Mouse (Mus musculus): ENCODE results near the gene Tmem150b. TPM values are rescaled to one million over a fixed set of nuclear protein-coding genes. Genes with fewer than 3 reads are reported as not detected.

Tmem150b gene
- polyA plus RNA-seq, 1 experiment from 2014 or later, result 0.18 TPM

GRCm38 (mm10) chr7:4747156-4747899, 22.3 kb upstream of the Tmem150b start:
- no peak overlapping the region for H3K9ac ChIP-seq (ENCODE audit: low read depth, low read length)
- H3K9me3 ChIP-seq (ENCODE audit: control insufficient read depth, low read length), result no peaks in the 10 kb centered on the region
- H3K36me3 ChIP-seq (ENCODE audit: control insufficient read depth, insufficient read depth, low read length), result peaks cover 5% of the 10 kb centered on the region; the same call in 1 of the 2 replicates
- peaks cover 12% of the 10 kb centered on the region for H3K4me1 ChIP-seq (ENCODE audit: control insufficient read depth, insufficient read depth, low read depth, low read length)
- WGBS, result 78% methylated on average over 9 of the region's 9 CpGs
- H3K4me2 ChIP-seq (ENCODE audit: low read length), result no peak overlapping the region
- H3K4me3 ChIP-seq (ENCODE audit: low read length), result no peak overlapping the region
- no peaks in the 10 kb centered on the region for H3K27me3 ChIP-seq (replicated peaks; ENCODE audit: control insufficient read depth, insufficient read depth, low read length)
- no peak for ATAC-seq
- no peak overlapping the region for H3K27ac ChIP-seq (ENCODE audit: low read depth, low read length)

- peaks cover 5% of the 10 kb centered on the region; the same call in 1 of the 2 replicates for H3K36me3 ChIP-seq (ENCODE audit: control insufficient read depth, insufficient read depth, low read length)
- no peaks in the 10 kb centered on the region for H3K27me3 ChIP-seq (replicated peaks; ENCODE audit: control insufficient read depth, insufficient read depth, low read length)
- no peak overlapping the region for H3K4me3 ChIP-seq (ENCODE audit: low read length)
- H3K9ac ChIP-seq (ENCODE audit: low read depth, low read length), result no peak overlapping the region
- H3K27ac ChIP-seq (ENCODE audit: low read depth, low read length), result no peak overlapping the region
- ATAC-seq, result no peak
- H3K4me1 ChIP-seq (ENCODE audit: control insufficient read depth, insufficient read depth, low read depth, low read length), result peaks cover 14% of the 10 kb centered on the region
- H3K9me3 ChIP-seq (ENCODE audit: control insufficient read depth, low read length), result no peaks in the 10 kb centered on the region
- 85% methylated on average over 22 of the region's 22 CpGs for WGBS
- no peak overlapping the region for H3K4me2 ChIP-seq (ENCODE audit: low read length)
Measured at GRCm38 (mm10) chr7:4746326-4746980, 21.4 kb upstream of the Tmem150b start.

- H3K36me3 ChIP-seq (ENCODE audit: control insufficient read depth, insufficient read depth, low read length), result peaks cover 5% of the 10 kb centered on the region; the same call in 1 of the 2 replicates
- no peak for ATAC-seq
- no peaks in the 10 kb centered on the region for H3K27me3 ChIP-seq (replicated peaks; ENCODE audit: control insufficient read depth, insufficient read depth, low read length)
- H3K9ac ChIP-seq (ENCODE audit: low read depth, low read length), result no peak overlapping the region
- 96% methylated on average over 4 of the region's 6 CpGs for WGBS
- H3K9me3 ChIP-seq (ENCODE audit: control insufficient read depth, low read length), result no peaks in the 10 kb centered on the region
- H3K4me2 ChIP-seq (ENCODE audit: low read length), result no peak overlapping the region
- H3K4me1 ChIP-seq (ENCODE audit: control insufficient read depth, insufficient read depth, low read depth, low read length), result peaks cover 21% of the 10 kb centered on the region
- H3K27ac ChIP-seq (ENCODE audit: low read depth, low read length), result no peak overlapping the region
- no peak overlapping the region for H3K4me3 ChIP-seq (ENCODE audit: low read length)
Measured at GRCm38 (mm10) chr7:4744886-4745285, 19.8 kb upstream of the Tmem150b start.

GRCm38 (mm10) chr7:4743354-4743753, 18.3 kb upstream of the Tmem150b start:
- WGBS, result 75% methylated on average over 2 of the region's 2 CpGs
- peaks cover 5% of the 10 kb centered on the region; the same call in 1 of the 2 replicates for H3K36me3 ChIP-seq (ENCODE audit: control insufficient read depth, insufficient read depth, low read length)
- H3K4me3 ChIP-seq (ENCODE audit: low read length), result no peak overlapping the region
- H3K27ac ChIP-seq (ENCODE audit: low read depth, low read length), result no peak overlapping the region
- H3K4me1 ChIP-seq (ENCODE audit: control insufficient read depth, insufficient read depth, low read depth, low read length), result peaks cover 25% of the 10 kb centered on the region
- no peak overlapping the region for H3K4me2 ChIP-seq (ENCODE audit: low read length)
- no peaks in the 10 kb centered on the region for H3K27me3 ChIP-seq (replicated peaks; ENCODE audit: control insufficient read depth, insufficient read depth, low read length)
- no peak overlapping the region for H3K9ac ChIP-seq (ENCODE audit: low read depth, low read length)
- H3K9me3 ChIP-seq (ENCODE audit: control insufficient read depth, low read length), result no peaks in the 10 kb centered on the region
- no peak for ATAC-seq

GRCm38 (mm10) chr7:4742482-4742819, 17.4 kb upstream of the Tmem150b start:
- Histone ChIP-seq H3K9me3 (ENCODE audit: control insufficient read depth, low read length) (no peaks in the 10 kb centered on the region), H3K4me3 (ENCODE audit: low read length) (no peak overlapping the region), H3K4me2 (ENCODE audit: low read length) (no peak overlapping the region), H3K27ac (ENCODE audit: low read depth, low read length) (no peak overlapping the region), H3K4me1 (ENCODE audit: control insufficient read depth, insufficient read depth, low read depth, low read length) (peaks cover 25% of the 10 kb centered on the region), H3K27me3 (replicated peaks; ENCODE audit: control insufficient read depth, insufficient read depth, low read length) (no peaks in the 10 kb centered on the region), H3K36me3 (ENCODE audit: control insufficient read depth, insufficient read depth, low read length) (peaks cover 5% of the 10 kb centered on the region; the same call in 1 of the 2 replicates), H3K9ac (ENCODE audit: low read depth, low read length) (no peak overlapping the region; the same call in 1 of the 2 replicates)
- WGBS, result 80% methylated on average over 6 of the region's 6 CpGs
- no peak for ATAC-seq

GRCm38 (mm10) chr7:4741672-4742481, 16.8 kb upstream of the Tmem150b start:
- ATAC-seq, result no peak
- Histone ChIP-seq H3K4me3 (ENCODE audit: low read length) (peak overlapping the region; percentile 75), H3K4me1 (ENCODE audit: control insufficient read depth, insufficient read depth, low read depth, low read length) (peaks cover 25% of the 10 kb centered on the region), H3K27me3 (replicated peaks; ENCODE audit: control insufficient read depth, insufficient read depth, low read length) (no peaks in the 10 kb centered on the region), H3K27ac (ENCODE audit: low read depth, low read length) (peak overlapping the region; percentile 95), H3K36me3 (ENCODE audit: control insufficient read depth, insufficient read depth, low read length) (peaks cover 5% of the 10 kb centered on the region; the same call in 1 of the 2 replicates), H3K4me2 (ENCODE audit: low read length) (peak overlapping the region; percentile 85), H3K9ac (ENCODE audit: low read depth, low read length) (peak overlapping the region; percentile 91; the same call in 1 of the 2 replicates), H3K9me3 (ENCODE audit: control insufficient read depth, low read length) (no peaks in the 10 kb centered on the region)
- 81% methylated on average over 21 of the region's 21 CpGs for WGBS

- no peaks in the 10 kb centered on the region for H3K27me3 ChIP-seq (replicated peaks; ENCODE audit: control insufficient read depth, insufficient read depth, low read length)
- ATAC-seq, result no peak
- H3K4me3 ChIP-seq (ENCODE audit: low read length), result peak overlapping the region; percentile 75
- H3K36me3 ChIP-seq (ENCODE audit: control insufficient read depth, insufficient read depth, low read length), result no peaks in the 10 kb centered on the region
- H3K4me2 ChIP-seq (ENCODE audit: low read length), result peak overlapping the region; percentile 85
- peak overlapping the region; percentile 95 for H3K27ac ChIP-seq (ENCODE audit: low read depth, low read length)
- H3K9ac ChIP-seq (ENCODE audit: low read depth, low read length), result peak overlapping the region; percentile 91
- H3K9me3 ChIP-seq (ENCODE audit: control insufficient read depth, low read length), result no peaks in the 10 kb centered on the region
- H3K4me1 ChIP-seq (ENCODE audit: control insufficient read depth, insufficient read depth, low read depth, low read length), result peaks cover 25% of the 10 kb centered on the region
- 4% methylated on average over 4 of the region's 4 CpGs for WGBS
Measured at GRCm38 (mm10) chr7:4741151-4741550, 16.1 kb upstream of the Tmem150b start.

GRCm38 (mm10) chr7:4740309-4740727, 15.3 kb upstream of the Tmem150b start:
- H3K4me3 ChIP-seq (ENCODE audit: low read length), result peak overlapping the region; percentile 75
- peak; percentile 48 for ATAC-seq

More at GRCm38 (mm10) chr7:4740309-4740727, 15.3 kb upstream of the Tmem150b start:
- peak overlapping the region; percentile 95 for H3K27ac ChIP-seq (ENCODE audit: low read depth, low read length)
- peaks cover 25% of the 10 kb centered on the region for H3K4me1 ChIP-seq (ENCODE audit: control insufficient read depth, insufficient read depth, low read depth, low read length)
- H3K9me3 ChIP-seq (ENCODE audit: control insufficient read depth, low read length), result no peaks in the 10 kb centered on the region
- H3K36me3 ChIP-seq (ENCODE audit: control insufficient read depth, insufficient read depth, low read length), result no peaks in the 10 kb centered on the region
- WGBS, result 2% methylated on average over 10 of the region's 14 CpGs
- peak overlapping the region; percentile 91 for H3K9ac ChIP-seq (ENCODE audit: low read depth, low read length)
- no peaks in the 10 kb centered on the region for H3K27me3 ChIP-seq (replicated peaks; ENCODE audit: control insufficient read depth, insufficient read depth, low read length)
- peak overlapping the region; percentile 85 for H3K4me2 ChIP-seq (ENCODE audit: low read length)

Measured in hindbrain, embryonic 16.5 days (tissue).